Mouse (Mus musculus): ENCODE results near the gene Nagpa.

Nagpa gene

GRCm38 (mm10) chr16:5202681-5203080 is 1.1 kb downstream of the Nagpa start:
- WGBS = 15% methylated on average over 4 of the region's 4 CpGs

- WGBS = 39% methylated on average over 6 of the region's 6 CpGs
These were observed 8.7 kb downstream of the Nagpa start for GRCm38 (mm10) chr16:5195080-5195479.

- WGBS = 37% methylated on average over 7 of the region's 7 CpGs
These were observed 17.6 kb downstream of the Nagpa start for GRCm38 (mm10) chr16:5186234-5186633.

GRCm38 (mm10) chr16:5185691-5186090 is 18.1 kb downstream of the Nagpa start:
- 66% methylated on average over 7 of the region's 7 CpGs for WGBS

- 52% methylated on average over 5 of the region's 5 CpGs for WGBS
These were observed 18.9 kb downstream of the Nagpa start for GRCm38 (mm10) chr16:5184956-5185355.

- WGBS = 65% methylated on average over 8 of the region's 8 CpGs
These were observed 19.7 kb downstream of the Nagpa start for GRCm38 (mm10) chr16:5184101-5184500.

GRCm38 (mm10) chr16:5183310-5183975 is 20.4 kb downstream of the Nagpa start:
- 87% methylated on average over 18 of the region's 18 CpGs for WGBS

- WGBS = 81% methylated on average over 6 of the region's 6 CpGs
These were observed 31.2 kb downstream of the Nagpa start for GRCm38 (mm10) chr16:5172636-5173035.

GRCm38 (mm10) chr16:5168829-5169228 is 35.0 kb downstream of the Nagpa start:
- WGBS = 62% methylated on average over 5 of the region's 5 CpGs

- WGBS = 89% methylated on average over 2 of the region's 2 CpGs
These were observed 35.8 kb downstream of the Nagpa start for GRCm38 (mm10) chr16:5168038-5168437.

GRCm38 (mm10) chr16:5164327-5164726 is 39.5 kb downstream of the Nagpa start:
- WGBS = 75% methylated on average over 6 of the region's 6 CpGs

- 52% methylated on average over 8 of the region's 8 CpGs for WGBS
These were observed 44.6 kb downstream of the Nagpa start for GRCm38 (mm10) chr16:5159248-5159647.

GRCm38 (mm10) chr16:5157113-5157512 is 46.7 kb downstream of the Nagpa start:
- 86% methylated on average over 3 of the region's 3 CpGs for WGBS

GRCm38 (mm10) chr16:5156495-5156894 is 47.3 kb downstream of the Nagpa start:
- 77% methylated on average over 2 of the region's 2 CpGs for WGBS

- 69% methylated on average over 3 of the region's 3 CpGs for WGBS
These were observed 48.8 kb downstream of the Nagpa start for GRCm38 (mm10) chr16:5155014-5155413.

- WGBS = 56% methylated on average over 6 of the region's 6 CpGs
These were observed 50.3 kb downstream of the Nagpa start for GRCm38 (mm10) chr16:5153299-5154026.

- WGBS = 74% methylated on average over 10 of the region's 10 CpGs
These were observed 53.3 kb downstream of the Nagpa start for GRCm38 (mm10) chr16:5150544-5150943.

GRCm38 (mm10) chr16:5147037-5147385 is 56.8 kb downstream of the Nagpa start, which contains the start of gene Sec14l5:
Gene Sec14l5 (plus strand): TSS chr16:5147109.
- WGBS = 7% methylated on average over 13 of the region's 13 CpGs

- 1% methylated on average over 26 of the region's 26 CpGs for WGBS
These were observed 57.3 kb downstream of the Nagpa start for GRCm38 (mm10) chr16:5146367-5147036.

GRCm38 (mm10) chr16:5145570-5145969 is 58.2 kb downstream of the Nagpa start:
- WGBS = 0% methylated on average over 7 of the region's 7 CpGs

All from cerebral cortex, adult 2 months (tissue).